Mouse (Mus musculus) activated CD4-positive, CD25-positive, alpha-beta regulatory T cell (primary cell): ENCODE results near the gene Znrd1. TPM values are rescaled to one million over a fixed set of nuclear protein-coding genes. Genes with fewer than 3 reads are reported as not detected.

Experiments used
- polyA plus RNA-seq, 2 experiments: library from polyadenylated mRNA; unstranded; fragments of 100-300 nt; shearing (Covaris generic); gene quantifications; one replicate each; pipeline ENCODE4 v1.2.1; 2017

Znrd1 gene
- 10 to 100 TPM; 76.7 to 88.4 TPM for polyA plus RNA-seq

GRCm38 (mm10) chr17:36957999-36958743 is at the start of gene Znrd1, which contains the start of gene Znrd1as:
Znrd1 (minus strand) TSS chr17:36958559.
Znrd1as (plus strand) TSS chr17:36958592.

GRCm38 (mm10) chr17:37000863-37001262 is 42.5 kb upstream of the Znrd1 start, which contains the start of gene Zfp57:
Zfp57 (plus strand) TSS chr17:37001163.

DNA sequence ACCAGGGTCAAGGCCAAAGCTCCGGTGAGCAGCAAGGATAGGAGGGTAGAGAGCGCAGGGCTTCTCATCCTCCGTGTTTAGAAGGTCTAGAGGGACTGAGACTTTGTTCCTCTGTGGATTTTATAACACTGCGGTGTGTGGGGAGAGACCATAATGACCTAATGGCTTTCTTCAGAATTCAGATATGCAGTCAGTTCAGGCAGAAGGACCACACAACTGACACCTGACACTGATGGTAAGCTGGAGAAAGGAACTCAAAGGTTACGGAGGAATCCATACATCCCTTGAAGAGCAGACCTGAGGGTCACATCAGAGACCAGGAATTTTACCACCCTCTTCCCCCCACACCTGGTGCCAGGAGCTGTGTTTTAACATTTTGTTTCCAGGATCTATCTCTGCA is 31.1 kb upstream of the Znrd1 start, which contains the start of gene H2-M5:
Gene H2-M5 (minus strand): TSS at position 101 of the 400 bp plus-strand sequence.

DNA sequence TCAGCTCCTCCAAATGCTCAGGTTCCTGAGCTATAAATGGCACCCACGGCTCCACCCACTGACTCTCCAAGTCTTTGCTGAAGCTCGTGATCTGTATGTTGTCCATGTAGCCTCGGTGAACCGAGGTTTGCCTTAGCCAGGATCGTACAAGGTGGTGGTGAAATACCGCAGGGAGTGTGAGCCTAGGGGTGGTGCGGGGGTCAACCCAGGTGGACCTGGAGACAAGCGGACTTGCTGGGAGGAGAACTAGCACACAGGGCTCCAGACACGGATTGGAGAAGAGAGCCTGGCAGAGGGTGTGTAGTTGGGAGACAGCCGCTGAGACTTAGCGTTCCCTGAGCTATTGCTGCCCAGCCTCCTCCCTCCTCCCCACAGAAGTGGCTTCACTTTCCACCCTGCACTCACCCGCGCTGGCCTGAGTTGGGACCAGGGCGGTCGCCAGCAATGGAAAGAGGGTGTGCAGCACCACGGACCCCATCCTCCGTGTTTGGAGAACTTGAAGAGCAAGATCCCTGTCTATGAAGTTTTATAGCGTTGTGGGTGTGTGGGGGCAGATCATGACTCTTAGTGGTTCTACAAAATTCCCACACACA is 23.0 kb upstream of the Znrd1 start, which contains the start of gene 2410137M14Rik:
Gene 2410137M14Rik (minus strand): TSS at position 17 of the 593 bp plus-strand sequence.

DNA sequence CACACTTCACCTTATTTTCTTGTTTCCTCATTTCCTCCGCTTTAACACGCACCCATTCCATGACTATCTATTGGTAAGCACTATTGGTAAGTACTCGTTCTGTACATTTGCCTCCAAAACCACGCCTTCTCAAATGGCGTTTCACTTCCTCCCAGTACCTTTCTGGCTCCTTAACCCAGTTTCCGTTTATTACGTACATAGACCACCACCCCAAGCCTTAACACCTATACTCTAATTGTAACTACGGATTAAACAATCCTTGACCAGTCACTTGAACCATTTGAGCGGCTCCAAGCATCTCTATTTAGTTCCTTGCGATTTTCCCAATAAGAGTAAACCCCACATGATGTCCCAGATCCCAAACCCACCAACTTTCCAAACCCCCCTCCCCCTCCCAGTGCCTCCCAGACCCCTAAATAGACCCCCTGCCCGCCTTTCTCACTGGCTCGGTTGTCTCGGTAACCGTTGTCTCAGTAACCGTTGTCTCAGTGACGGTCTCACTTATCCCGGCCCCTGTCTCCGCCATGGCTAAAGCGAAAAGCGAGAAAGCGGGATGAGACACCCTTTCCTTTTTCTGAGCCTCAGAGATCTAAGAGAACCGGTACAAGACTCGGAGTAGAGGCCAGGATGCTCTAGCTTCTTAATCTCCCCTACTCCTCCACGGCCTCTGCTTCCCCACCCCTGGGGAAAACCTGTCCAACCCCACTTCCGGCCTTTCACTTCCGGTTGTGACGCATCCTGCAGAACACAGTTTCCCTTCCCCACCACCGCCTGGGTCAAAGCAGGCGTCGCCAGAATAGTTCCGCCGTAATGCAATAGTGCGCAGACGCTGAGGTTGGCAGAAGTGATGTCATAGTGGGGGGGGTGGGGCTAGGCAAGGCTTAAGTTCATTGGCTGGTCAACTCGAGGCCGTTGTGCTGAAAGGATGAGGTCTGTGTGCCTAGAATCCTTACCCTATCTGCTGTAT is 7.1 kb downstream of the Znrd1 start, which contains the start of gene Ppp1r11:
Gene Ppp1r11 (minus strand): TSS at position 761 of the 967 bp plus-strand sequence.

GRCm38 (mm10) chr17:36942791-36943471 is 15.4 kb downstream of the Znrd1 start, which contains the start of gene Rnf39:
Rnf39 (plus strand) TSS chr17:36942918.

Other genes starting within 250 kb of the Znrd1 start
- gene H2-M10.5, start 185.6 kb downstream of the Znrd1 start, polyA plus RNA-seq: not detected
- not detected for gene H2-M10.6, start 146.4 kb downstream of the Znrd1 start, polyA plus RNA-seq
- 100 to 1,000 TPM; 102 to 109 TPM for gene Trim26, start 121.4 kb downstream of the Znrd1 start, polyA plus RNA-seq
- under 1 TPM; 0.47 to 0.57 TPM for gene Trim15, start 91.3 kb downstream of the Znrd1 start, polyA plus RNA-seq
- gene Trim10, start 89.0 kb downstream of the Znrd1 start, polyA plus RNA-seq: under 1 TPM in 1 of 2 experiments, not detected in 1; 0.10 TPM
- gene Trim40, start 68.4 kb downstream of the Znrd1 start, polyA plus RNA-seq: not detected
- gene Trim31, start 60.4 kb downstream of the Znrd1 start, polyA plus RNA-seq: under 1 TPM in 1 of 2 experiments, not detected in 1; 0.15 TPM
- under 1 TPM in 1 of 2 experiments, not detected in 1; 0.38 TPM for gene Rnf39, start 15.6 kb downstream of the Znrd1 start, polyA plus RNA-seq
- gene Ppp1r11, start 6.8 kb downstream of the Znrd1 start, polyA plus RNA-seq: 100 to 1,000 TPM; 141 to 146 TPM
- 1 to 10 TPM; 2.8 to 2.9 TPM for gene Znrd1as, start within 50 bp of the Znrd1 start, polyA plus RNA-seq
- under 1 TPM; 0.23 to 0.41 TPM for gene 2410137M14Rik, start 22.7 kb upstream of the Znrd1 start, polyA plus RNA-seq
- under 1 TPM in 1 of 2 experiments, not detected in 1; 0.12 TPM for gene H2-M5, start 31.0 kb upstream of the Znrd1 start, polyA plus RNA-seq
- gene Zfp57, start 42.6 kb upstream of the Znrd1 start, polyA plus RNA-seq: not detected
- gene Mog, start 64.8 kb upstream of the Znrd1 start, polyA plus RNA-seq: not detected
- 10 to 100 TPM; 10.7 to 14.6 TPM for gene Gabbr1, start 87.4 kb upstream of the Znrd1 start, polyA plus RNA-seq
- not detected for gene Olfr90, start 129.9 kb upstream of the Znrd1 start, polyA plus RNA-seq
- under 1 TPM in 1 of 2 experiments, not detected in 1; 0.21 TPM for gene Olfr91, start 139.7 kb upstream of the Znrd1 start, polyA plus RNA-seq
- gene Olfr92, start 161.5 kb upstream of the Znrd1 start, polyA plus RNA-seq: not detected
- gene Olfr93, start 202.9 kb upstream of the Znrd1 start, polyA plus RNA-seq: not detected
- 1 to 10 TPM in 1 of 2 experiments, under 1 TPM in 1; 0.52 to 2.0 TPM for gene Ubd, start 235.3 kb upstream of the Znrd1 start, polyA plus RNA-seq
- gene Olfr94, start 242.4 kb upstream of the Znrd1 start, polyA plus RNA-seq: not detected